Mouse (Mus musculus): Measurements from ENCODE around the gene Tmem182.

- TF ChIP-seq CTCF (IDR thresholded peaks at IDR 0.05; ENCODE audit: low read depth, low read length) (no peak), POLR2A (IDR thresholded peaks at IDR 0.05; ENCODE audit: extremely low read depth, insufficient read depth, low read length) (no peak)
These were observed 6.3 kb upstream of the Tmem182 start for GRCm38 (mm10) chr1:40799121-40799520.

Data from liver, adult 2 months (tissue).